Mouse (Mus musculus) hindbrain, embryonic 11.5 days (tissue): Measurements from ENCODE around the gene Sv2c. TPM values are rescaled to one million over a fixed set of nuclear protein-coding genes. Genes with fewer than 3 reads are reported as not detected.
"Not testable (repeated sequence)": the region's sequence is repeated elsewhere in the genome, so short reads cannot be mapped to it uniquely, and the experiment has no call there.

ENCODE experiments used
- ATAC-seq: fragments of 200-750 bp; cut with Nextera tagmentation; 2 replicates; pipeline ENCODE4 v1.8.0; 2017; ENCODE audit warnings: mild to moderate bottlenecking, moderate TSS enrichment, moderate library complexity; ENCODE audit not compliant: low FRiP score
- DNase-seq: peaks from one replicate; pipeline ENCODE4 v3.0.0-alpha.2; 2015; ENCODE audit warnings: low spot score
- H3K27ac ChIP-seq: fragments of 300-500 bp; sonication (generic); 2 replicates; pipeline ENCODE4 v1.5.1; 2014; ENCODE audit warnings: mild to moderate bottlenecking, low read depth, low read length
- H3K27me3 ChIP-seq: fragments of 300-500 bp; sonication (generic); 2 replicates; pipeline ENCODE4 v1.6.1; 2014; ENCODE audit warnings: mild to moderate bottlenecking, low read length, moderate library complexity, mixed read lengths; ENCODE audit not compliant: control insufficient read depth, insufficient read depth
- H3K36me3 ChIP-seq: fragments of 300-500 bp; sonication (generic); 2 replicates; pipeline ENCODE4 v1.6.1; 2014; ENCODE audit warnings: mild to moderate bottlenecking, low read length, moderate library complexity, mixed read lengths; ENCODE audit not compliant: control insufficient read depth, insufficient read depth
- H3K4me1 ChIP-seq: fragments of 300-500 bp; sonication (generic); replicated peaks from 2 replicates; pipeline ENCODE4 v1.6.1; 2014; ENCODE audit warnings: low read length, mixed read lengths; ENCODE audit not compliant: control insufficient read depth, insufficient read depth
- H3K4me2 ChIP-seq: fragments of 300-500 bp; sonication (generic); replicated peaks from 2 replicates; pipeline ENCODE4 v1.6.1; 2014; ENCODE audit warnings: mild to moderate bottlenecking, low read depth, low read length
- H3K4me3 ChIP-seq: fragments of 300-500 bp; sonication (generic); 2 replicates; pipeline ENCODE4 v1.5.1; 2014; ENCODE audit warnings: low read depth, low read length
- H3K9ac ChIP-seq: fragments of 300-500 bp; sonication (generic); 2 replicates; pipeline ENCODE4 v1.6.1; 2014; ENCODE audit warnings: low read depth, low read length
- H3K9me3 ChIP-seq: fragments of 300-500 bp; sonication (generic); 2 replicates; pipeline ENCODE4 v1.6.1; 2016; ENCODE audit warnings: low read length; ENCODE audit not compliant: control insufficient read depth
- WGBS: fragments of 180-500 bp; shearing (Covaris S2); extraction: QIAGEN DNeasy Blood & Tissue Kit; methylation state at CpG from one replicate; pipeline ENCODE4 v1.1.7; 2014; 5-methylcytosine and 5-hydroxymethylcytosine counted together
- polyA plus RNA-seq: library from polyadenylated mRNA; unstranded; fragments of >200 nt; fragmentation: Nextera tagmentation; extraction: Ambion mirVana; gene quantifications from 2 replicates; pipeline ENCODE4 v1.2.1, GENCODE M21; 2014

The Sv2c gene
- polyA plus RNA-seq, 1 experiment from 2014 or later = 8.1 TPM

GRCm38 (mm10) chr13:95973368-95973958 is 158.9 kb downstream of the Sv2c start:
- Histone ChIP-seq H3K4me2 (no peak overlapping the region), H3K9ac (no peak overlapping the region), H3K36me3 (no peaks in the 10 kb centered on the region), H3K27me3 (no peaks in the 10 kb centered on the region), H3K4me3 (no peak overlapping the region), H3K27ac (no peak overlapping the region), H3K4me1 (no peaks in the 10 kb centered on the region), H3K9me3 (no peaks in the 10 kb centered on the region)
- 55% methylated on average over 11 of the region's 11 CpGs for WGBS
- ATAC-seq (peak; percentile 74), DNase-seq (peak; percentile 85)

- not testable (repeated sequence) for H3K9ac ChIP-seq, DNase-seq, H3K9me3 ChIP-seq, H3K4me2 ChIP-seq, H3K36me3 ChIP-seq, H3K27ac ChIP-seq, H3K4me3 ChIP-seq, H3K4me1 ChIP-seq, H3K27me3 ChIP-seq
- WGBS = 49% methylated on average over 2 of the region's 2 CpGs
- ATAC-seq = peak; percentile 41
These were observed 164.3 kb downstream of the Sv2c start for GRCm38 (mm10) chr13:95968031-95968430.

DNA sequence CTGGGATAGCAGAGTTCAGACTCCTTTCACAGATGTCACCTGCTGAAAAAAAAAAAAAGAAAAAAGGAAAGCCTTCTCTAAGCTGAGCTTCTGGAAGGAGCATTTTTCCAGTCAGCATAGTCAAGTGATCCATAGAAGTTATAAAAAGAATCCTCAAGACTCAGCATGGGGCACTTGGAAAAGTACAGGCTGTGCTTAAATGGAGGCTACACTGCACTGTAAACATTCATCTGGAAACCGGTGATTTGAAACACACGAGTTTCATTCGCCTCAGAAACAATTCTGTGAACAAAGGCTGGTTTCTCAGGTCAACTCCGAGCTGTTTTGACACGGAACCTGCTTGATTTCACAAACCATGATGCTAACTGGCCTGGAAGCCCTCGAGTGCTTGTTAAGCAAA is 165.6 kb downstream of the Sv2c start:
- 81% methylated on average over 6 of the region's 6 CpGs for WGBS
- no peaks in the 10 kb centered on the region for H3K9me3 ChIP-seq
- DNase-seq (no peak), ATAC-seq (no peak)
- no peak overlapping the region for H3K27ac ChIP-seq
- H3K4me2 ChIP-seq = no peak overlapping the region
- no peak overlapping the region for H3K9ac ChIP-seq
- no peaks in the 10 kb centered on the region for H3K36me3 ChIP-seq
- H3K27me3 ChIP-seq = no peaks in the 10 kb centered on the region
- H3K4me3 ChIP-seq = no peak overlapping the region
- no peaks in the 10 kb centered on the region for H3K4me1 ChIP-seq

- Histone ChIP-seq H3K36me3 (no peaks in the 10 kb centered on the region), H3K4me3 (no peak overlapping the region), H3K27me3 (no peaks in the 10 kb centered on the region), H3K27ac (no peak overlapping the region), H3K4me2 (no peak overlapping the region), H3K9me3 (no peaks in the 10 kb centered on the region), H3K9ac (no peak overlapping the region), H3K4me1 (peaks cover 2% of the 10 kb centered on the region; the same call in 1 of the 2 replicates)
- ATAC-seq (no peak), DNase-seq (no peak)
- 60% methylated on average over 6 of the region's 6 CpGs for WGBS
These were observed 166.8 kb downstream of the Sv2c start for GRCm38 (mm10) chr13:95965596-95965995.

DNA sequence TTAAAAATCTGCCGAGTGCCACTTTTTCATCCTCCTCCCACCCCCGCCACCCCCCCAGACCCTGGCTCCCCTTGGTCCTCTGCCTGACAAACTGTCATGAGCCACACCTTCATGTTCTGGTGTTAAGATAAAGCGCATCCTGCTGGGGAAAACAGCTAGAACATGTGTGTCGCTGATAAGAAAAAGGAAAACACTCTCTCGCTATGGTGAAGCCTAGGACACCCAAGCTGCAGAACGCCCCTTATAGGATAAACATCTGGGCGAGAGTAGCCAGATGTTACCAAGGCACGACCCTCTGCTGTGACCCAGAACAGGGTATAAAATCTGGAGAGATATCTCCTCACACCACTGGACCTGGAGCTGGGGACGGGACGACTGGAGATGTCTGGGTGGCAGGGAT is 167.2 kb downstream of the Sv2c start:
- H3K9me3 ChIP-seq = no peaks in the 10 kb centered on the region
- H3K27me3 ChIP-seq = no peaks in the 10 kb centered on the region
- H3K4me3 ChIP-seq = no peak overlapping the region
- H3K27ac ChIP-seq = no peak overlapping the region
- no peak overlapping the region for H3K4me2 ChIP-seq
- H3K36me3 ChIP-seq = no peaks in the 10 kb centered on the region
- 61% methylated on average over 10 of the region's 10 CpGs for WGBS
- no peak overlapping the region for H3K9ac ChIP-seq
- ATAC-seq (no peak), DNase-seq (no peak)
- peaks cover 2% of the 10 kb centered on the region; the same call in 1 of the 2 replicates for H3K4me1 ChIP-seq

- Histone ChIP-seq H3K4me1 (peaks cover 2% of the 10 kb centered on the region; the same call in 1 of the 2 replicates), H3K9me3 (no peaks in the 10 kb centered on the region), H3K36me3 (no peaks in the 10 kb centered on the region), H3K27me3 (no peaks in the 10 kb centered on the region), H3K4me2 (no peak overlapping the region), H3K9ac (no peak overlapping the region), H3K4me3 (no peak overlapping the region), H3K27ac (no peak overlapping the region)
- ATAC-seq = no peak
- no peak for DNase-seq
- WGBS = 63% methylated on average over 8 of the region's 8 CpGs
These were observed 168.2 kb downstream of the Sv2c start for GRCm38 (mm10) chr13:95964226-95964625.

- Histone ChIP-seq H3K9me3 (no peaks in the 10 kb centered on the region), H3K9ac (no peak overlapping the region), H3K4me3 (no peak overlapping the region), H3K27me3 (no peaks in the 10 kb centered on the region), H3K36me3 (no peaks in the 10 kb centered on the region), H3K4me1 (peaks cover 2% of the 10 kb centered on the region; the same call in 1 of the 2 replicates), H3K27ac (no peak overlapping the region), H3K4me2 (no peak overlapping the region)
- ATAC-seq = no peak
- no peak for DNase-seq
- WGBS = 74% methylated on average over 1 of the region's 1 CpGs
These were observed 168.7 kb downstream of the Sv2c start for GRCm38 (mm10) chr13:95963671-95964070.

DNA sequence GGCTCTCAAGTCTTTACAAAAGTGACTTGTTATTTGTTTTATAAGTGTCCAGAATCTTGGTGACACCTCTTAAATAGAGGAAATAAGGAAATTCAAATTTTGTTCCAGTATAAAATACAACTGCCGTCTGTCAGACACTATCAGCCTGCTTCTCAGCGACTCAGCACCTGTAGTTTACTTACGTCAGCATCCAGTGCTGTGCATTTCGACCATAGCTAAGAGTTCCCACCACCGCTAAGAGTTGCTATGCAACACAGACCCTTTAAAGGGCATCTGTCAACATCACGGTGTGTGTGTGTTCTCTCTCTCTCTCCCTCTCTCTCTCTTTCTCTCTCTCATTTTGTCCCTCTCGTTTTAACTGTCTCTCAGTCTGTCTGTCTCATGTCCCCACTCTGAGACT is 170.5 kb downstream of the Sv2c start:
- Histone ChIP-seq H3K36me3 (no peaks in the 10 kb centered on the region), H3K9me3 (no peaks in the 10 kb centered on the region), H3K4me3 (peak overlapping the region; percentile 29; the same call in 1 of the 2 replicates), H3K27ac (no peak overlapping the region), H3K27me3 (no peaks in the 10 kb centered on the region), H3K4me2 (peak overlapping the region; percentile 70; the same call in 1 of the 2 replicates), H3K4me1 (peaks cover 2% of the 10 kb centered on the region; the same call in 1 of the 2 replicates), H3K9ac (0 out of 2 replicates have a peak overlapping the region, but pooled peaks have one; percentile 31)
- ATAC-seq = peak; percentile 18; the same call in 1 of the 2 replicates
- 27% methylated on average over 7 of the region's 7 CpGs for WGBS
- no peak for DNase-seq

GRCm38 (mm10) chr13:95961191-95961791 is 171.1 kb downstream of the Sv2c start:
- ATAC-seq (peak; percentile 30; the same call in 1 of the 2 replicates), DNase-seq (peak; percentile 63)
- no peaks in the 10 kb centered on the region for H3K27me3 ChIP-seq
- no peaks in the 10 kb centered on the region for H3K36me3 ChIP-seq
- no peaks in the 10 kb centered on the region for H3K9me3 ChIP-seq
- peak overlapping the region; percentile 31; the same call in 1 of the 2 replicates for H3K9ac ChIP-seq
- 13% methylated on average over 29 of the region's 29 CpGs for WGBS
- peak overlapping the region; percentile 29 for H3K4me3 ChIP-seq
- H3K4me1 ChIP-seq = peaks cover 2% of the 10 kb centered on the region; the same call in 1 of the 2 replicates
- H3K4me2 ChIP-seq = peak overlapping the region; percentile 70
- H3K27ac ChIP-seq = peak overlapping the region; percentile 34; the same call in 1 of the 2 replicates
